Mouse (Mus musculus) small intestine, adult 2 months (tissue): ENCODE data around the gene Ubxn2a.

ENCODE experiments used
- CTCF ChIP-seq: fragments of 200-500 bp; IDR thresholded peaks from 2 replicates; pipeline ENCODE4 v1.5.1; 2012; ENCODE audit warnings: low read depth, mild to moderate bottlenecking, control low read depth, inconsistent platforms, low read length, moderate library complexity, mixed read lengths; ENCODE audit not compliant: insufficient replicate concordance, insufficient read length; ENCODE audit errors: extremely low read depth
- POLR2A ChIP-seq: fragments of 200-500 bp; IDR thresholded peaks from 2 replicates; pipeline ENCODE4 v1.6.1; 2012; ENCODE audit warnings: low read depth, mild to moderate bottlenecking, control low read depth, inconsistent platforms, low read length, moderate library complexity

DNA sequence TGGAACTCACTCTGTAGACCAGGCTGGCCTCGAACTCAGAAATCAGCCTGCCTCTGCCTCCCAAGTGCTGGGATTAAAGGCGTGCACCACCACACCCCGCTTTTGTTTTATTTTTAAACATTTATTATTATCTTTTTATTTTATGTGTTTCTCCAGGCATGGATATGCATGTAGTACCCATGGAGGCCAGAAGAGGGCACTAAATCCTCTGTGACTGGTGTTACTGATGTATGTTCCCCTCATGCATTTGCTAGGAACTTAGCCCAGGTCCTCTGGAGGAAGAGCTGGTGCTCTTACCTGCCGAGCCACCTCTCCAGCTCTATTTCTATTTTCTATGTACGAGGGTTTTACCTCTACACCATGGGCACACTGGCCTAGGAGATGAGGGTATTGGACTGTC lies 51.3 kb downstream of the Ubxn2a start:
- TF ChIP-seq CTCF (peak; percentile 38; the same call in 1 of the 2 replicates), POLR2A (no peak)
